Mouse (Mus musculus) intestine, embryonic 16.5 days (tissue): ENCODE measurements around the gene Fut7. TPM values are rescaled to one million over a fixed set of nuclear protein-coding genes. Genes with fewer than 3 reads are reported as not detected.

Experiments
- microRNA-seq: library from miRNA; unstranded; fragments of <30 nt; microRNA quantifications from one replicate; pipeline ENCODE4, GENCODE M21; 2016
- polyA plus RNA-seq: library from polyadenylated mRNA; unstranded; fragments of >200 nt; fragmentation: Nextera tagmentation; extraction: Ambion mirVana; gene quantifications from 2 replicates; pipeline ENCODE4 v1.2.1, GENCODE M21; 2015

The Fut7 gene
- polyA plus RNA-seq, 1 experiment from 2014 or later, result 0.33 TPM

Small RNA genes lying within 50 kb of the gene (microRNA-seq; reads per million reads assigned to microRNA genes)
- gene Mir3087, result not detected

Other genes with a start within 250 kb of the Fut7 start
- gene Nrarp, start 242.5 kb upstream of the Fut7 start, polyA plus RNA-seq, result 11.0 and 14.4 TPM in 2 replicates
- 23.0 and 23.4 TPM in 2 replicates for gene Tor4a, start 226.4 kb upstream of the Fut7 start, polyA plus RNA-seq
- 99.9 and 102 TPM in 2 replicates for gene Nelfb, start 211.8 kb upstream of the Fut7 start, polyA plus RNA-seq
- gene Stpg3, start 208.6 kb upstream of the Fut7 start, polyA plus RNA-seq, result not detected in 2 replicates
- gene Fam166a, start 204.5 kb upstream of the Fut7 start, polyA plus RNA-seq, result 0.12 and 0.62 TPM in 2 replicates
- 635 and 699 TPM in 2 replicates for gene Tubb4b, start 198.6 kb upstream of the Fut7 start, polyA plus RNA-seq
- 11.3 and 17.7 TPM in 2 replicates for gene Slc34a3, start 188.9 kb upstream of the Fut7 start, polyA plus RNA-seq
- gene Rnf224, start 186.5 kb upstream of the Fut7 start, polyA plus RNA-seq, result 0.37 and 0.54 TPM in 2 replicates
- gene Rnf208, start 181.0 kb upstream of the Fut7 start, polyA plus RNA-seq, result 25.6 and 36.4 TPM in 2 replicates
- gene Cysrt1, start 180.8 kb upstream of the Fut7 start, polyA plus RNA-seq, result 3.3 and 6.4 TPM in 2 replicates
- gene AL732309.1, start 176.4 kb upstream of the Fut7 start, polyA plus RNA-seq, result 7.3 and 9.3 TPM in 2 replicates
- 22.3 and 23.1 TPM in 2 replicates for gene Tmem203, start 167.8 kb upstream of the Fut7 start, polyA plus RNA-seq
- 31.7 and 38.6 TPM in 2 replicates for gene Tprn, start 160.6 kb upstream of the Fut7 start, polyA plus RNA-seq
- gene Ssna1, start 150.8 kb upstream of the Fut7 start, polyA plus RNA-seq, result 176 and 200 TPM in 2 replicates
- gene Anapc2, start 150.8 kb upstream of the Fut7 start, polyA plus RNA-seq, result 91.4 and 97.3 TPM in 2 replicates
- not detected in 2 replicates for gene Tmem210, start 135.1 kb upstream of the Fut7 start, polyA plus RNA-seq
- gene Lrrc26, start 133.4 kb upstream of the Fut7 start, polyA plus RNA-seq, result 1.9 and 2.5 TPM in 2 replicates
- 1.7 and 2.1 TPM in 2 replicates for gene Grin1, start 104.1 kb upstream of the Fut7 start, polyA plus RNA-seq
- gene Man1b1, start 90.9 kb upstream of the Fut7 start, polyA plus RNA-seq, result 36.7 and 43.2 TPM in 2 replicates
- 74.4 and 104 TPM in 2 replicates for gene Dpp7, start 66.9 kb upstream of the Fut7 start, polyA plus RNA-seq
- gene Uap1l1, start 57.6 kb upstream of the Fut7 start, polyA plus RNA-seq, result 196 and 259 TPM in 2 replicates
- 56.7 and 66.4 TPM in 2 replicates for gene Sapcd2, start 50.9 kb upstream of the Fut7 start, polyA plus RNA-seq
- gene Entpd2, start 27.4 kb upstream of the Fut7 start, polyA plus RNA-seq, result 23.7 and 27.4 TPM in 2 replicates
- gene Npdc1, start 23.9 kb upstream of the Fut7 start, polyA plus RNA-seq, result 48.9 and 51.1 TPM in 2 replicates
- gene Abca2, start 5.4 kb downstream of the Fut7 start, polyA plus RNA-seq, result 2.1 and 2.8 TPM in 2 replicates
- 2.6 and 2.7 TPM in 2 replicates for gene Clic3, start 33.6 kb downstream of the Fut7 start, polyA plus RNA-seq
- 31.5 and 37.4 TPM in 2 replicates for gene Paxx, start 37.8 kb downstream of the Fut7 start, polyA plus RNA-seq
- gene Ptgds, start 46.8 kb downstream of the Fut7 start, polyA plus RNA-seq, result 4.0 and 4.5 TPM in 2 replicates
- gene Lcn12, start 70.6 kb downstream of the Fut7 start, polyA plus RNA-seq, result 0.32 TPM in 1 of 2 replicates, not detected in the other
- 70.2 and 71.9 TPM in 2 replicates for gene Fbxw5, start 77.5 kb downstream of the Fut7 start, polyA plus RNA-seq
- gene C8g, start 78.5 kb downstream of the Fut7 start, polyA plus RNA-seq, result 6.8 and 8.5 TPM in 2 replicates
- gene Traf2, start 123.7 kb downstream of the Fut7 start, polyA plus RNA-seq, result 28.4 and 34.1 TPM in 2 replicates
- 343 and 364 TPM in 2 replicates for gene Edf1, start 134.6 kb downstream of the Fut7 start, polyA plus RNA-seq
- 582 and 797 TPM in 2 replicates for gene Mamdc4, start 151.6 kb downstream of the Fut7 start, polyA plus RNA-seq
- gene Phpt1, start 152.0 kb downstream of the Fut7 start, polyA plus RNA-seq, result 145 and 176 TPM in 2 replicates
- gene Ajm1, start 158.5 kb downstream of the Fut7 start, polyA plus RNA-seq, result 0.93 and 1.4 TPM in 2 replicates
- gene Rabl6, start 185.3 kb downstream of the Fut7 start, polyA plus RNA-seq, result 45.8 and 52.7 TPM in 2 replicates
- gene Ccdc183, start 194.4 kb downstream of the Fut7 start, polyA plus RNA-seq, result 0.12 and 0.18 TPM in 2 replicates
- 25.4 and 26.6 TPM in 2 replicates for gene Tmem141, start 198.7 kb downstream of the Fut7 start, polyA plus RNA-seq
- 6.6 and 7.1 TPM in 2 replicates for gene Fcna, start 204.8 kb downstream of the Fut7 start, polyA plus RNA-seq
- not detected in 2 replicates for gene Lcn8, start 229.9 kb downstream of the Fut7 start, polyA plus RNA-seq
- not detected in 2 replicates for gene Lcn5, start 234.7 kb downstream of the Fut7 start, polyA plus RNA-seq